Mouse (Mus musculus) embryonic facial prominence, embryonic 14.5 days (tissue): Measurements from ENCODE around the gene Rhot2. TPM values are rescaled to one million over a fixed set of nuclear protein-coding genes. Genes with fewer than 3 reads are reported as not detected.
"Not testable (repeated sequence)": the region's sequence is repeated elsewhere in the genome, so short reads cannot be mapped to it uniquely, and the experiment has no call there.

Experiments used
- ATAC-seq: fragments of 200-750 bp; cut with Nextera tagmentation; 2 replicates; pipeline ENCODE4 v1.8.0; 2017; ENCODE audit warnings: low read depth, moderate number of reproducible peaks, moderate TSS enrichment
- DNase-seq: peaks from one replicate; pipeline ENCODE4 v3.0.0-alpha.2; 2015; ENCODE audit warnings: low spot score
- H3K27ac ChIP-seq: fragments of 300-500 bp; sonication (generic); replicated peaks from 2 replicates; pipeline ENCODE4 v1.5.1; 2014; ENCODE audit warnings: low read depth, mild to moderate bottlenecking, low read length, moderate library complexity
- H3K27me3 ChIP-seq: fragments of 300-500 bp; sonication (generic); replicated peaks from 2 replicates; pipeline ENCODE4 v1.6.1; 2014; ENCODE audit warnings: low read length; ENCODE audit not compliant: control insufficient read depth, insufficient read depth
- H3K36me3 ChIP-seq: fragments of 300-500 bp; sonication (generic); 2 replicates; pipeline ENCODE4 v1.6.1; 2014; ENCODE audit warnings: low read length, mixed read lengths; ENCODE audit not compliant: control insufficient read depth, insufficient read depth
- H3K4me1 ChIP-seq: fragments of 300-500 bp; sonication (generic); 2 replicates; pipeline ENCODE4 v1.6.1; 2014; ENCODE audit warnings: antibody characterized with exemption, low read length; ENCODE audit not compliant: control insufficient read depth, insufficient read depth
- H3K4me2 ChIP-seq: fragments of 300-500 bp; sonication (generic); 2 replicates; pipeline ENCODE4 v1.6.1; 2014; ENCODE audit warnings: low read depth, mild to moderate bottlenecking, low read length, moderate library complexity, mixed read lengths
- H3K4me3 ChIP-seq: fragments of 300-500 bp; sonication (generic); 2 replicates; pipeline ENCODE4 v1.5.1; 2014; ENCODE audit warnings: low read depth, mild to moderate bottlenecking, low read length
- H3K9ac ChIP-seq: fragments of 300-500 bp; sonication (generic); 2 replicates; pipeline ENCODE4 v1.6.1; 2014; ENCODE audit warnings: low read depth, mild to moderate bottlenecking, low read length, moderate library complexity, mixed read lengths
- H3K9me3 ChIP-seq: fragments of 300-500 bp; sonication (generic); 2 replicates; pipeline ENCODE4 v1.6.1; 2016; ENCODE audit warnings: low read length; ENCODE audit not compliant: control insufficient read depth
- WGBS: fragments of 180-500 bp; shearing (Covaris S2); extraction: QIAGEN DNeasy Blood & Tissue Kit; methylation state at CpG from one replicate; pipeline ENCODE4 v1.1.7; 2014; 5-methylcytosine and 5-hydroxymethylcytosine counted together
- polyA plus RNA-seq: library from polyadenylated mRNA; unstranded; fragments of >200 nt; fragmentation: Nextera tagmentation; extraction: Ambion mirVana; gene quantifications from 2 replicates; pipeline ENCODE4 v1.2.1, GENCODE M21; 2014

The Rhot2 gene
- polyA plus RNA-seq, 1 experiment from 2014 or later, result 12.0 TPM

DNA sequence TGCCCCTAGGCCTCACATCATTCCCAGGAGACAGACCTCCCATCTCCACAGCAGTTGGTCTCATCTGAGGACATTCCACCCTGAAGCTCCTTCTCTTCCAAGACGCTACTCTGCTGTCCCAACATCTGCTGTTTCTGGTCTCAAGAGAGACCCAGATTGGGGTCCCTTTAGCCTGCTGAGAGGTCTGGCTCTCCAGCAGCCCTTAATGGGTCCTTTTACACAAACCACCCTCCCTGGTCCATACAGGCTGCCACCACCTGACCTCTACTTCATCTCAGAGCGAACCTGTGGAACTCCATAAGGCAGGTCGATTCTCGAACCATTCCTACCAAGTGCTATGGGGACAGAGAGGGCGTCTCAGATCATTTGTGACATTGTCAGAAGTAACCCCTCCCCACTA lies 36.6 kb downstream of the Rhot2 start:
- 0 out of 2 replicates have a peak, but pooled peaks cover 5% of the 10 kb centered on the region for H3K4me1 ChIP-seq
- ATAC-seq (no peak), DNase-seq (no peak)
- no peaks in the 10 kb centered on the region for H3K36me3 ChIP-seq
- no peaks in the 10 kb centered on the region for H3K9me3 ChIP-seq
- no peak overlapping the region for H3K27ac ChIP-seq
- peak overlapping the region; percentile 93 for H3K4me2 ChIP-seq
- H3K27me3 ChIP-seq, result peaks cover 32% of the 10 kb centered on the region
- peak overlapping the region; percentile 69 for H3K4me3 ChIP-seq
- H3K9ac ChIP-seq, result peak overlapping the region; percentile 73; the same call in 1 of the 2 replicates
- WGBS, result 40% methylated on average over 5 of the region's 5 CpGs

DNA sequence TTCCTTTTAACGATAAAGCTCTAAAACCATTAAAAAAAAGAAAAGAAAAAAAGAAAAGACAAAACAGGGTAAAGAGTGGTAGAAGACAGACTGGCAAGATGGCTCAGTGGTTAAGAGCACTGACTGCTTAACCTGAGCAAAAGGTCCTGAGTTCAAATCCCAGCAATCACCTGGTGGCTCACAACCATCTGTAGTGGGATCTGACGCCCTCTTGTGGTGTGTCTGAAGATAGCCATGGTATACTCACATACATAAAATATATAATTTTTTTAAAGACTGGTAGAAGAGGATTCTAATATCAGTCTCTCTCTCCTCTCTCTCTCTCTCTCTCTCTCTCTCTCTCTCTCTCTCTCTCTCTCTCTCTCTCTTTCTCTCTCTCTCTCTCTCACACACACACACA lies 37.2 kb downstream of the Rhot2 start:
- H3K36me3 ChIP-seq, H3K4me1 ChIP-seq, H3K4me3 ChIP-seq, ATAC-seq, DNase-seq, H3K4me2 ChIP-seq, H3K9ac ChIP-seq, H3K27ac ChIP-seq, H3K9me3 ChIP-seq: not testable (repeated sequence)
- WGBS, result 53% methylated on average over 2 of the region's 2 CpGs
- H3K27me3 ChIP-seq, result peaks cover 32% of the 10 kb centered on the region

DNA sequence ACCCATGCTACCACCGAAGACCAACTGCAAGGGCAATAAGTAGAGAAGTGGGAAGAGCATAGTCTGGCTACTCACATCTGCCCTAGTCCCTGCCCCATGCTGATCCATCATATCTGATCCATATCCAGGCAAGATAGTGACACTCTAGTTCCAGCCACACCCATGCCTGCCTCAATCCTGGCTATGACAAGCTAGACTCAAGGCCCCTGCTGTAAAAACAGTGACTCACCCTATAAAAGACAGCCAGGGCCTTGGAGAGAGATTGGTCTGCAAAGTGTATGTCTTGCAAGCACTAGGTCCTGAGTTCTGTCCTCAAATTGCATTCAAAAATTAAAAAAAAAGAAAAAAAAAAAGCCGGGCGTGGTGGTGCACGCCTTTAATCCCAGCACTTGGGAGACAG lies 38.1 kb downstream of the Rhot2 start:
- H3K27me3 ChIP-seq, result peaks cover 32% of the 10 kb centered on the region
- ATAC-seq, result no peak

DNA sequence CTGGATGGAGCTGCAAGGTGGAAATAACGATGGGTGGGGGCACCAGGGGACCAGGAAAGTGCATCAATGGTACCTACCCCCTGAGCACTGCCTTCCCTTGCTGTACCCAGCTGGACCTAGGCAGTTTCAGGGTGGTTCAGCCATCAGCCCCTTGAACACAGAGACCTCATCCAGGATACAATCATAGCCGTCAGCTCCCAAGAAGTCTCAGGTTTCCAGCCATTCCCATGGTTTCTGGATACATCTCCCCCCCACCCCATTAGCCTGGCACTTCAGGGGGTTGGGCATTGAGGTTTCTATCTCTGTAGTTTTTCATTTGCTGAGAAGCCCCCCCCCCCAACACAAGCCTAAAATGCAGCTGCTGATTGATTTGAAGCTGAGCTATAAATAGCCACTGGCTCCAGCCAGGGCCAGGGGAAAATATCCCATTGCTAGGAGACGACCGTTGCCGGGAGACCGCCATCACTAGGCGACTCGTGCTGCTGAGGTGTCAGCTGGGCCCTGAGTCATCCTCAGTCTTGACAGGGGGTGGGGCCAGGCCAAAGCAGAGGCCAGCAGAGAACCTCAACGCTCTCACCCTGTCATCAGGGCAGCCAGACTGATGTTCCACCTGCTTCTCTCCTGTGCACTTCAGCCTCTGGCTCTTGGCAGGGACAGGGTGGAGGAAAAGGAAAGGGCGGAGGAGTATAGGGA lies 41.7 kb downstream of the Rhot2 start:
- peak; percentile 82 for ATAC-seq
- whole genome bisulfite sequencing, result 12% methylated on average over 10 of the region's 10 CpGs
- H3K9ac ChIP-seq, result no peak overlapping the region

More for the DNA sequence above, 38.1 kb downstream of the Rhot2 start:
- Histone ChIP-seq H3K4me1 (0 out of 2 replicates have a peak, but pooled peaks cover 5% of the 10 kb centered on the region), H3K4me2 (no peak overlapping the region), H3K9ac (no peak overlapping the region), H3K36me3 (no peaks in the 10 kb centered on the region), H3K27ac (no peak overlapping the region), H3K9me3 (no peaks in the 10 kb centered on the region), H3K4me3 (no peak overlapping the region)
- DNase-seq, result no peak
- WGBS, result 75% methylated on average over 4 of the region's 4 CpGs

DNA sequence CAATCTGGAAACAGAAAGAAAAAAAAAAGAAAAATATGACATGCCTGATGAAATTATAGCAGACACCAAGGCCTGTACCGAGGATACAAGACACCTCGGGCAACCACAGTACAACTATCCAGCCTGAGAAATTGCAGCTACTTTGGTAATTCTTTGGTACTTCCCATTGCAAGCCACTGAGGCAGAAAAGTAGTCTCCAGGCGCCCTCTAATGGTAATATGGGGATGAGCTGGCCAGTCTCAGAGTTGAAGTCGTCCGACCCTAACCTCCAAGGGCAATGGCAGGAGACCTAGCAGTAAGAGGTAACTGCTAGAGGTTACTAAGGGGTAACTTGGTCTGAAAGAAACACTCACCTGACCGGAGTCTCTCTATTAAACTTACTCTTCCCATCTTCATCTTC lies 43.6 kb downstream of the Rhot2 start:
- DNase-seq (peak; percentile 80), ATAC-seq (peak; percentile 26; the same call in 1 of the 2 replicates)
- no peak overlapping the region for H3K9ac ChIP-seq
- no peak overlapping the region for H3K4me3 ChIP-seq
- H3K27ac ChIP-seq, result no peak overlapping the region
- H3K4me2 ChIP-seq, result no peak overlapping the region
- no peaks in the 10 kb centered on the region; the same call in 1 of the 2 replicates for H3K27me3 ChIP-seq
- H3K4me1 ChIP-seq, result peaks cover 8% of the 10 kb centered on the region
- no peaks in the 10 kb centered on the region for H3K9me3 ChIP-seq
- H3K36me3 ChIP-seq, result no peaks in the 10 kb centered on the region
- WGBS, result 7% methylated on average over 6 of the region's 6 CpGs

More for the DNA sequence above, 41.7 kb downstream of the Rhot2 start:
- no peaks in the 10 kb centered on the region for H3K36me3 ChIP-seq
- no peaks in the 10 kb centered on the region for H3K9me3 ChIP-seq
- DNase-seq, result peak; percentile 79
- no peaks in the 10 kb centered on the region for H3K4me1 ChIP-seq
- H3K27ac ChIP-seq, result no peak overlapping the region
- H3K4me2 ChIP-seq, result no peak overlapping the region
- H3K4me3 ChIP-seq, result no peak overlapping the region
- H3K27me3 ChIP-seq, result peaks cover 1% of the 10 kb centered on the region

DNA sequence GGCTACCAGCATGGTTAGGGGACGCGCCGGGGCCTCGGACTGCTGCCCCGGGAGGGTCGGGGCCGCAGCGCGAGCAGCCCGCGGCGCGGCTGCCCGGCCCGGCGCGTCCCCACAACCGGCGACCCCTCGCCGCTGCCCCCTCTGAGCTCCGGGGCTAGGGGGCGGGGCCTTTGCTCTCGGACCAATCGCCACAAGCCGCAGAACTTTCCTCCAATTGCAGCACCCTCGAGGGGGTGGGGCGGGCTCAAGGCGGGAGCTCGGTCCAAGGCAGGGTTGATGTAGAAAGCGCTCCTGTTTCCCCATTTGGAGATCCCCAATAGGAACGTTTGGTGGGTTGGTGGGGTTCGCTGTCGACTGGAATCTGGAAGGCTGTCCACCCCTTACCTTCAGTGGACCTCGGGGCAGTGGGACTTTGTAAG lies 47.7 kb downstream of the Rhot2 start, which contains the start of gene Metrn:
Gene Metrn (minus strand): TSS at position 186 of the 419 bp plus-strand sequence.
- Histone ChIP-seq H3K27me3 (no peaks in the 10 kb centered on the region), H3K27ac (peak within 1 kb of the TSS; percentile 24; the same call in 1 of the 2 replicates), H3K36me3 (no peaks in the 10 kb centered on the region), H3K4me3 (peak within 1 kb of the TSS; percentile 79), H3K9ac (peak within 1 kb of the TSS; percentile 68), H3K4me1 (peaks cover 16% of the 10 kb centered on the region), H3K4me2 (peak within 1 kb of the TSS; percentile 97), H3K9me3 (no peaks in the 10 kb centered on the region)
- DNase-seq (peak; percentile 94), ATAC-seq (peak; percentile 84)
- 0% methylated on average over 9 of the region's 35 CpGs for WGBS

DNA sequence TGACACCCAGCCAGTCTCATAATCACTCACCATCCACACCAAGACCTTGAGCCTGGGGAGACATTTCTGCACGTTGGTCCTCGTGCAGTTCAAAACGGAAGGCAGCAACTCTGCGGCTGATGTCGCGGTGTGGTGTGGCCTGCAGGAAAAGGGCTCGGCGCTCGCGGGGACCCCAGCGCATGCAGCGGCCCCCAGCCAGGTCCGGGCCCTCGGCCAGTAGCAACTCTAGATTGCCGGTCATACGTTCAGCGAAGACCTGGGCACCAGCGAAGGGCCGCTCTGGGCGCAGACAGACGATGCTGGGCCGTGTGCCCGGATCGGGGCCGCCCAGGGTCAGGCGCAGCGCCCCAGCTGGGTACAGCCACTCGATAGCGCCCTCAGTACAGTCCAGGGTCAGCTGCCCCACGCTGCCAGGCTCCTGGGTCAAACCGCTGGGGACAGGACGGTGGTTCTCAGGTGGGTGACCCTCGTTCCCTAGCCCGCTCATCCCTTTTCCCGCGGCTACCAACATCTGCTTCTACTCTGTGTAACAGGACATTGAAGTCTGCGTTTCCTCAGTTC lies 48.4 kb downstream of the Rhot2 start:
- H3K4me3 ChIP-seq, result peak overlapping the region; percentile 79
- H3K9me3 ChIP-seq, result no peaks in the 10 kb centered on the region
- 3% methylated on average over 27 of the region's 37 CpGs for WGBS
- peak overlapping the region; percentile 97 for H3K4me2 ChIP-seq
- H3K36me3 ChIP-seq, result no peaks in the 10 kb centered on the region
- peak overlapping the region; percentile 68 for H3K9ac ChIP-seq
- ATAC-seq (0 out of 2 replicates have a peak, but pooled peaks have one; percentile 0), DNase-seq (no peak)
- no peaks in the 10 kb centered on the region for H3K27me3 ChIP-seq
- H3K27ac ChIP-seq, result peak overlapping the region; percentile 24; the same call in 1 of the 2 replicates
- H3K4me1 ChIP-seq, result peaks cover 20% of the 10 kb centered on the region

DNA sequence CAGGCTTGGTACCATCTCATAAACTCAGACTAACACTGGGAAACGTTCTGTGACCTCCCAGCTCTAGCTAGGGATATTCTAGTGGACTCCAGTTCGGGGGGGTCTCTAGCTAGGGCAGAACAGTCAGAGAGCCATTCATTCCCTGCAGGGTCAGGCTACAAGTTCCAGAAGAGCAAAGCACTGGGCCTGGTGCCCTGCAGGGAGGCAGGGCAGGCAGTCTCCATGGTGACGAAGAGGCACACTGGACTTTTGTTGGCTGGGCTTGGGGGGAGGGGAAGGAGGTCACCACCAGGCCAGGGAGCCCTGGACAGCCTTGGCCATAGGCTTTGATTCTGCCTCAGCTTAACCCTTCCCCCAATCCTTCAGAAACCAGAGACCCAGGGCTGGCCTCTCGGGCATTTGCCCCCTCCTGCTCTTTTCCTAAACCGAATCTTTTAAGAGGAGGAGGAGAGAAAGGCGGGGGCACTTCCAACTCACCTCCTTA lies 49.0 kb downstream of the Rhot2 start, which contains the start of gene AC134908.4:
Gene AC134908.4 (minus strand): TSS at position 51 of the 484 bp plus-strand sequence.
- H3K27ac ChIP-seq, result peak within 1 kb of the TSS; percentile 24; the same call in 1 of the 2 replicates
- no peaks in the 10 kb centered on the region for H3K27me3 ChIP-seq
- peak within 1 kb of the TSS; percentile 79 for H3K4me3 ChIP-seq
- no peaks in the 10 kb centered on the region for H3K36me3 ChIP-seq
- WGBS, result 19% methylated on average over 5 of the region's 6 CpGs
- peak; percentile 78 for DNase-seq
- H3K9me3 ChIP-seq, result no peaks in the 10 kb centered on the region
- H3K4me2 ChIP-seq, result peak within 1 kb of the TSS; percentile 97
- ATAC-seq, result no peak; the same call in 1 of the 2 replicates
- peak within 1 kb of the TSS; percentile 68 for H3K9ac ChIP-seq
- peaks cover 26% of the 10 kb centered on the region for H3K4me1 ChIP-seq
